Mouse (Mus musculus) R1 (cell line): ENCODE measurements around the gene Nt5dc1.

Source experiments
- DNase-seq: peaks from one replicate; pipeline ENCODE4 v3.0.0-alpha.2; 2018; ENCODE audit warnings: low read depth, low spot score

Gene Nt5dc1

DNA sequence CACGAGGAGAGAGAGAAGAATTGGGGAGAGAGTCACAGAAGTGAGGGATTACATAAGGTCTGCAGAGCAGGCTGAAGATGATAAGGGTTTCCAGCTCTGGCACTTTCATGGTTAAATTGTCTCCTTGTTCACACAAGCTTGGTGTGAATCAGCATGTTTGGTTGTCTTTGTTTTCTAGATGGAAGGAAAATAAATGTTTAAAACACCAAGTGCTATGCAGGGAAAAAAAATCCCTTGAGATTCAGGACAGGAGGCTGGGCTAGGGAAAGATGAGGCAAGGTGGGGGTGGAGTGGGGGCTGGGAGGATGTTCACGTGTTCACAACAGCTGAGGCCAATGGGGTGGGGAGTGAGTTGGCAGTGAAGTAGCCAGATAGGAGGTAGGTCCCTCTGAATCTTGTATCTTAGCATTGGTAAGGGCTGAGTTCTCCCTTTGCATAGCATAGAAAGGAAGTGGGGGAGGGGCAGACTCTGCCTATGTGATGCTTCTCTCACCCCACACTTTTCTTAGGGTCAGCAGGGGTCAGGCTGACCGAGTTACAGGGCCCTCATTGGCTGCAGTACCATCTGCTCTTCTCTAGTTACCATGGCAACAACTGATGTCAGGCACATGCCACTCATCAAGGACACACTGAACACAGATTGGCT, 101.7 kb downstream of the Nt5dc1 start:
- DNase-seq = peak; percentile 50

DNA sequence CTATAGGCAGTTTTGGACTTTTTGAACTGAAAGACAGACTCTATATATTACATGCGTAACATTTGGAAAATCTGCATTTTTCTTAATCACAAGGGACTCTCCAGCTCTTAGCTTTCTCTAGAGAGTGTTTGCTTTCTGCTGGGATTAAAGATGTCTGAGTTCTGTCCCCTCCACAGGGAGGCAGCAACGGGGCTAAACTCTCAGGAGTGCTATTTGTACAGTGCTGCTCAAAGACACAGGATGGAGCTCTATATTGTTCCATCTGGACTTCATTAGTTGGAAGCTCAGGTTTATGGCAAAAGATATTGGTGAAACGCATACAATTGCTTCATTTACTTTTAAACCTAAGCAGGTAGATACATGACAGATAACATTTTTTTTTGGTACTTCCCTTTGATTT, 105.8 kb downstream of the Nt5dc1 start:
- DNase-seq = no peak

DNA sequence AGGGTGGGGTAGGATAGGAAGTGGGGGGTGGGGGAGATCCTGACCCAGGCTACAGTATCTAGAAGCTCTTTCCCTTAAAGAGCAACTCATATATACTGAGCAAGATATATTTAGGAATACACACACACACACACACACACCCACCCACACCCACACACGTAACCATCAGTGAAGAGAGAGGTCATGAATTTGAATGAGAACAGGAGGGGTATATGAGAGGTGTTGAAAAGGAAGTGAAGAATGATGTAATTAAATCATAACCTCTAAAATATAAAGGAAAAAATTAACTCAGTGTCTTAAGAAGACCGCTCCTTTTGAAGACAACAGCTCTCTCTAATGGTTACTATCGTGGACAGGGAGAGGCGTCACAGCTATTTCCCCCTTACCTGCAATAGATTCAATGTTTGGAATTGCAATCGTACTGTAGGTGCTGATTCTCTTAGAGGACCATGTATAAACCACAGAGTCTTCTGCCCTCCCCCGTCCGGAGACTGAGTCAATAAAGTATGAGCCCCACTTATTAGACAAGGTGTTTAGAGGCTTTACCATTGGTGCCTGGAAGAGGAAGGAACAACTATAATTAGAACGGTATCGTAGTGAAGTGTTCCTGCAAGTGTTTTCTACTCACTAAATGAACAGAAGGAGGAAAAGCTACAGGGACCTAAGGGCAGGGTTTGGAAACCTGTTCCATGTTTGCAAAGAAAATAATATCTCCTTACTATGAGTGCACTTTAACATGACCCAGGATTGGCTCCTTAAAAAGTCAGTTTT, 108.3 kb downstream of the Nt5dc1 start:
- no peak for DNase-seq

DNA sequence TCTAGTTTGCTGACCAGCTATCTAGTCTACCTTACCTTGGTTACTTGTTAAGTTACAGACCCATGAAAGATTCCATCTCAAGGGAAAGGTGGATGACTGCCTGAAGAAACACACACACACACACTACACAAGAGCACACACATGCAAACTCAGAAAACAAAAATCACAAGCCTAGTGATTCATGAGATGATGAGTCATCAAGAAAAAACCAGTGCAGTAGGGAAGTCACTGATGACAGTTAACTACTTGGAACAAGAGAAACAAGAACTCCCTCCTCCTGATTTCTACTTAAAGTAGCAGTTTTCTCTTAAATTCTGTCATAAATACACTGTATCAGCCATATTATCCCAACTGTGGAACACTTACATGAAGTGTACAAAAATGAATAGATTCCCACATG, 111.3 kb downstream of the Nt5dc1 start:
- DNase-seq = no peak

DNA sequence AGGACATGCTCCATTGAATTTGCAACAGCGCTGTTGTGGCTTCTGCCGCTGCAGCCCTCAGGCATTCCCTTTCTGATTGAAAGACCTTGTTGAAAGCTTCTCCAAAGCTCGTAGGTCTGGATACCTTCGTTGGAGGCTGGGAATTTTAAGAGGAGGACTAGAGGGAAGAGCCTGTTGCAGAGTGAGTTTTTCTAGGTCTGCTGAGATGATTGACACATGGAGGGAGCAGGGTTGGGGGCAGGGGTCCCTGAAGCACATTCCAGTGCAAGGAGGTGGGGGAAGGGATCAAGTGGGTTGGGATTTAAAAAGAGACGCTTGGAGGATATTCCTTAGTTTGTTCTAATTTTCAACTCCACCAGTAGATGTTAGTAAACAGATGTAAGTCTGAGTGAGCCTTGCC, 118.0 kb downstream of the Nt5dc1 start:
- DNase-seq = no peak

DNA sequence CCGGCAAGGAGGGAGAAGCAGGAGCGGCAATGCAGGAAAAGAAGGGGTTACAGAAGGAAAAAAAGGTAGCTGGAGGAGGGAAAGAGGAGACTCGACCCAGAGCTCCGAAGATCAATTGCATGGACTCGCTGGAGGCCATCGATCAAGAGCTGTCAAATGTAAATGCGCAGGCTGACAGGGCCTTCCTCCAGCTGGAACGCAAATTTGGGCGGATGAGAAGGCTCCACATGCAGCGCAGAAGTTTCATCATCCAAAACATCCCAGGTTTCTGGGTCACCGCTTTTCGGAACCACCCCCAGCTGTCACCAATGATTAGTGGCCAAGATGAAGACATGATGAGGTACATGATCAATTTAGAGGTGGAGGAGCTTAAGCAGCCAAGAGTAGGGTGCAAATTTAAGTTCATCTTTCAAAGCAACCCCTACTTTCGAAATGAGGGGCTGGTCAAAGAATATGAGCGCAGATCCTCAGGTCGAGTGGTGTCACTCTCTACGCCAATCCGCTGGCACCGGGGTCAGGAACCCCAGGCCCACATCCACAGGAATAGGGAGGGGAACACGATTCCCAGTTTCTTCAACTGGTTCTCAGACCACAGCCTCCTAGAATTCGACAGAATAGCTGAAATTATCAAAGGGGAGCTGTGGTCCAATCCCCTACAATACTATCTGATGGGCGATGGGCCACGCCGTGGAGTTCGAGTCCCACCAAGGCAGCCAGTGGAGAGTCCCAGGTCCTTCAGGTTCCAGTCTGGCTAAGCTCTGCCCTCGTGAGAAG, 120.2 kb downstream of the Nt5dc1 start:
- no peak for DNase-seq

DNA sequence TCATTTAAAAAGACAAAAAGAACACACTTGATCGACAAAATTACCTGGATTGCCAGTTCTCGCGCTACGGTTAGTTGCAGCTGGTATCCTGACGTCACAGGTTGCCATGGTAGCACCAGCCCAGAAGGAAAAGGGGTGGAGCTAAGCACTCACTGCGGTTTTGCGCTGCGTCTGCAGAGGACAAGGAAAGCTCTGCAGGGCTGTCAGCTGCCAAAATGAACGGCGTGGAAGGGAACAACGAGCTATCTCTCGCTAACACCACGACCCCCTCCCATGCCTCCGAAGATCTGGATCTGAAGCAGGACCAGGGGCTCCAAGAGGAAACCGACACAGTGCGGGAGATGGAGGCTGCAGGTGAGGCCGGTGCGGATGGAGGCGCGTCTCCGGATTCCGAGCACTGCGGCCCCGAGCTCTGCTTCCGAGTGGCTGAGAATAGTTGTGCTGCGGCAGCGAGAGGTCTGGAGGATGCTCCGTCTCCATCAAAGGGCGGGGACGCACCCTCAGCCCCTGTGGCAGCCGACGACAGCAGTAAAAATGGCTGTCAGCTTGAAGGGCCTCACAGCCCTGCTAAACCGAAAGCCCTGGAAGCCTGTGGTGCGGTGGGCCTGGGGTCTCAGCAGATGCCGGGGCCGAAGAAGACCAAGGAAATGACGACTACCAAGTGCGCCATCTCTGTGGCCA, 120.9 kb downstream of the Nt5dc1 start, which contains the start of gene Tspyl4:
Gene Tspyl4, plus strand, starts transcription at position 144 of the 681 bp plus-strand sequence.
- peak; percentile 96 for DNase-seq

DNA sequence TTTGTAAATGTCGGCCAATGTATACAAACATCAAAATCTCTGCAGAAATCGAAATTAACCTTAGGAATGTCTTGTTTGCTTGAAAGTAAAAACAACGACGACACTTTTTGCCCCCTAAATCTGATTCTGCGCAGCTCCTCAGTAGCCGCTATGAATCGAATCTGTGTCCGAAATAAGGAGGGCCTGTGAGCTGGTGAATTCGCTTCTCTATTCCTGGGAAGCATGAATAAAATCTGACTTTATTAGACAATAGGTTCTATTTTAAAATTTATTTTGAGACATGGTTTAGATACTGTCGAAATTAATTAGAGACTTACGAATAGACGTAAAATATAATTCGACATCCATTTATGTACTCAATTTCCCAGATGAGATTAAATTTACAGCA, 121.4 kb downstream of the Nt5dc1 start:
- DNase-seq = no peak

DNA sequence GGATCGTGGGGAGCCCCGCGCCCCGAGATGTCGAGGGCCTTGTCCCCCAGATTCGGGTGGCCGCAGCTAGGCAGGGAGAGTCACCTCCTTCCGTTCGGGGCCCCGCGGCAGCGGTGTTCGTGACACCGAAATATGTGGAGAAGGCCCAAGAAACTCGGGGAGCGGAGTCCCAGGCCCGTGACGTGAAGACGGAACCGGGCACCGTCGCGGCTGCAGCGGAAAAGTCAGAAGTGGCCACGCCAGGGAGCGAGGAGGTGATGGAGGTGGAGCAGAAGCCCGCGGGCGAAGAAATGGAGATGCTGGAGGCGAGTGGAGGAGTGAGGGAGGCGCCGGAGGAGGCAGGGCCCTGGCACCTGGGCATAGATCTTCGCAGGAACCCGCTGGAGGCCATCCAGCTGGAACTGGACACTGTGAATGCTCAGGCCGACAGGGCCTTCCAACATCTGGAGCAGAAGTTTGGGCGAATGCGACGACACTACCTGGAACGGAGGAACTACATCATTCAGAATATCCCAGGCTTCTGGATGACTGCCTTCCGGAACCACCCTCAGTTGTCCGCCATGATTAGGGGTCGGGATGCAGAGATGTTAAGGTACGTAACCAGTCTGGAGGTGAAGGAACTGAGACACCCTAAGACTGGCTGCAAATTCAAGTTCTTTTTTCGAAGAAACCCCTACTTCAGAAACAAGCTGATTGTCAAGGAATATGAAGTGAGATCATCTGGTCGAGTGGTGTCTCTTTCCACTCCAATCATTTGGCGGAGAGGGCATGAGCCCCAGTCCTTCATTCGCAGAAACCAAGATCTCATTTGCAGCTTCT, 135.7 kb downstream of the Nt5dc1 start:
- peak; percentile 53 for DNase-seq

DNA sequence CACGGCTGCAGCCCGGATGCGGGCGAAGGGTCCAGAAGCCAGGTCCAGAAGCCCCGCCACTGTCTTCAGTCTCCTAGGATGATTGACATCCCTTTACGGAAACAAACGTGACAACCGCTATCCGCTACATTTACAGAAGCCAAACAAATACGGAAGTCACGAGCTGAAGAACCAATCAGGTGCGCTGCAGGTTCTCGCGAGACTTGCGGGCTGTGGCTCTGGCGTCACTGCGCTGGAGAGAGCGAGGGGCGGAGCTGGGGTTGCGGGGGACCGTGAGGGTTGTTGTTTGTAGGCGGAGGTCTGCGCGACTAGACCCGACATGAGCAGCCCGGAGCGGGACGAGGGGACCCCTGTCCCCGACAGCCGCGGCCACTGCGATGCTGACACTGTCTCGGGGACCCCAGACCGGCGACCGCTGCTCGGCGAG, 136.4 kb downstream of the Nt5dc1 start, which contains the start of gene Tspyl1:
Gene Tspyl1, plus strand, starts transcription at position 229 of the 427 bp plus-strand sequence.
- DNase-seq = peak; percentile 99

DNA sequence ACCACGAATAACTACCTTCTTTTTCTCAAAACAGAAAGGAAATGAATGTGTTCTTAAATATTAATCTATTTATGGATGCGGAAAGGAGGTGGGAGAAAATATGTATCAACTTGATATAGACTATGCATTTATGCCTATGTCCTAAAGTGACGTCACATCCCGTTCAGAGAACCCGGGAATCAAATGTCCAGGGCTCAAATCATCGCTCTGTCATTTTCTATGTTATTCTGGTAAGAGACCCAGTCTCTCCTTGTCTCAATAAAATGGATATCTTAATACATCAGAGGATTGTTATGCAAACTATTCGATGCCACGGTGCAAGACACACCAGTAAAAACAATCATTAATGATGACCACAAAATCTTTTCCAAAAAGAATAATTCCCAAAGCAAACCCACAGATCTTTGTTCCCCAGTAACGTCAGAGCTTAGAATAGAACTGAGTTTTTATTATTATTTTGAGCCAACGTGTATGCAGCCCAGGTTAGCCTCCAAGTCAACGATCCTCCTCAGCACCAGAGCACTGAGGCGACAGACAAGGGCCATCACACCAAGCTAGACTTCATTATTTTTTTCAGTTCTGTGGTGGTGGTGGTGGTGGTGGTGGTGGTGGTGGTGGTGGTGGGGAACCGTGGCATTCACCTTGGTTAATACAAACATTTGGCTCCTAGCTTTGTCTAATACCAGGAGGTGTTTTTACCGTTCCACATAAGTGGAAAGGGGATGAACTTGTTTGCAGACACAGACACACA, 137.0 kb downstream of the Nt5dc1 start:
- no peak for DNase-seq

DNA sequence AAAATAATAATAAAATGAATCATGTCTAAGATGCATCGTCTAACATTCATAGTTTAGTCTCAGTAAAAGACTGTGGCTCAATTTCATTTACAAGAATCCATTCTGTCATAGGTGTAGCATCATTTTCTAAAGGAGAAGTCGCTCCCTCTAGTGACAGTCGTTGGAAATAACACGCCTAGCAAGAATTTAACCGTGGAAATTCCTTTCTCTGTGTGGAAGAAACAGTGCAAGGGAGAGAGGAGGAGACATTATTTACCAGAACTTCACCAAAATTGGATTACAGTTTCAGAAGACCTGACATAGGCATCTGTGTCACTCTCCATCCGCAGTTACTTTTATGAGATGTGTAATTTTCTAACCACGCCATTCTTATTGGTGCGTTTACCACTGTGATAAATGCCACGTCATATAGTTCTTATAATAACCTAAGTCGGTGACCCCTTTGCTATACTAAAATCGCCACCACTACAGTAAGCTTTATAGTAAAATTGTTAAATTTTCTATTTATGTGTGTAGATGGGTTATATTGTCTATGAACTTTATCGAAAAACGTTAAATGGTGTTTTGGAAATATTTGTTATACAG, 137.7 kb downstream of the Nt5dc1 start:
- DNase-seq = peak; percentile 86

DNA sequence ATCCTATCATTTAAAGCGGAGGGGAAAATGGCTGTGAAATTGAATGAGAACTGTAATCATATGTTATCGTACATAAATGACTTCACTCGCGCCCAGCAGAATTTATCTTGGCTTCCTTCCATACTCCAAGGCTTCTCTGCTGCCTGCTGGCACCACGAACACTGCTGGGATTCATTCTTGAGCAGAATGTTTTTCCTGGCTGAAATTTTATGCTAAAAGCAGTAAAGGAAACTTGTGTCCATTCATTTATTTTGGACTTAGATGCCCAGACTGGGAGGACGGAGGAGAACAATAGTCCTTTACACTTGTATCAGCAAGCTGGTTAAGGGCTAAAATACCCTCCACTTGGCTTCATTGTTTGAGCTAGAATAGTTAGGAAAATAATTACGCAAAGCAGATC, 146.7 kb downstream of the Nt5dc1 start:
- no peak for DNase-seq

DNA sequence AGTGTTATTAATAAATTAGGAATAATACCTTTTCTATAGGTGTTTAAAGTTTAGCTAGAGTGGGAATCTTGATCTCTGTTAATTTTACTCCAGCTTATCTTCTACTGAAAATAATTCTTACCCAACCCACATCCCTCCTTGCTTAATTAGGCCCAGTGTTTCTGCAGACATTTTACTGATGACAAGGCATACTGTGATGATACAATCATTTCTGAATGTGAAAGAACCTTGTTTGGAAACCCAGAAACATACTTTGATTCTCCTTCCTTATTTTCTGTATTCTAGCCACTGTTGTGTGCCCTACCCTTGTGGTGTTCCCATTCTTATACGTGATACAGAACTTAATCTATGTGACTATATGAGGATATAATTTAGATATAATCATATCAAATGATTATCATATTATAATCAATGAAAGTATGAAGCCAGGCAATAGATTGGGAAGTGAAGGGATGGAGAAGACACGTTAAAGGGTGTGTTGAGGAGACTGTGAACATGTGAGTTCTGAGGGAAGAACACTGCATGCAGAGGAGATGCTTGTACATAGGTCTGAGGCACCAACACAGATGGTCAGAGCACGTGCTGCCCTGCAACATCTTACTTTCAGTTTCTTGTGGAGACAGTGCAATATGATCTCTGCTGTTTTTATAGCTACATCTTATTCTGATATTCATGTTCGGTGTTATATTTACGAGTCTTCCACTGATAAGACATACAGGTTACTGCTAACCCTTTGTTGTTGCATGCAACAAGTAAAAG, 150.9 kb downstream of the Nt5dc1 start:
- DNase-seq = no peak

DNA sequence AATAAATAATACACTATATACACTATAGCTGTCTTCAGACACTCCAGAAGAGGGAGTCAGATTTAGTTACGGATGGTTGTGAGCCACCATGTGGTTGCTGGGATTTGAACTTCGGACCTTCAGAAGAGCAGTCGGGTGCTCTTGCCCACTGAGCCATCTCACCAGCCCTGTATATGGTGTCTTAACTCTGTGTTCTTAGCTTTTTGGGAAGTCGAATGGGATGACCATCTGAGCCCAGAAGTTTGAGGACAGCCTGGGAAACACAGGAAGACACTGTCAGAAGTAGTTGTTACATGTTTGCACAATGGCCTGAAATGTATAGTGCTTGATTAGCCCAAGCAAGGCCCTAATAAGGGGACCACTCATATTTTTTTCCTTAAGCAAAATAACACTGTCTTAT, 153.2 kb downstream of the Nt5dc1 start:
- no peak for DNase-seq

DNA sequence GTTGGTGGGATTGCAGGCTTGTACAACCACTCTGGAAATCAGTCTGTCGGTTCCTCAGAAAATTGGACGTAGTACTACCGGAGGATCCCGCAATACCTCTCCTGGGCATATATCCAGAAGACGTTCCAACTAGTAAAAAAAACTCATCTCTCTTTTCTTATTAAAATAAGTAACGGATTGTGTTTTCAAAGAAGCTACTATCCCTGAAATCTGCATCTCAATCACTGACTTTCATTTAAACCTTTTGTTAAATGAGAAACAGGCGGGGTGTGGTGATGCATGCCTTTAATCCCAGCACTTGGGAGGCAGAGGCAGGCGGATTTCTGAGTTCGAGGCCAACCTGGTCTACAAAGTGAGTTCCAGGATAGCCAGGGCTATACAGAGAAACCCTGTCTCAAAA, 165.5 kb downstream of the Nt5dc1 start:
- peak; percentile 86 for DNase-seq

DNA sequence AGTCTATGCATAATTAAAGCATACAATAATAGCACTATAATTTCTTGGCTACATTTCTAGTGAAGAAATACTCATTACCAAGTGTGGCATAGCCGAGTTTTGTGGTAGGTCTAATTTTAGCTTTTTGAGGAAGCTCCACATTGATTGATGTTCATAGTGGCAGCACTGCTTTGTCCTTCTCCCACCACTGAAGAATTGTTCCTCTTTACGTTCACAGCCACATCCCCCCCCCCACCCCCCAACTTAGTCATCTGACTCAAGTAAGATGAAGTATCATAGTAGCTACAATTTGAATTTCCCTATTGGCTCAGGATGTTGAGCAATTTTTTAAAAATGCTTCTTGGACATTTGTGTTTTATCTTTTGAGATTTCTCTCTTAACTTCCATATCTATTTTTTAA, 168.8 kb downstream of the Nt5dc1 start:
- no peak for DNase-seq

DNA sequence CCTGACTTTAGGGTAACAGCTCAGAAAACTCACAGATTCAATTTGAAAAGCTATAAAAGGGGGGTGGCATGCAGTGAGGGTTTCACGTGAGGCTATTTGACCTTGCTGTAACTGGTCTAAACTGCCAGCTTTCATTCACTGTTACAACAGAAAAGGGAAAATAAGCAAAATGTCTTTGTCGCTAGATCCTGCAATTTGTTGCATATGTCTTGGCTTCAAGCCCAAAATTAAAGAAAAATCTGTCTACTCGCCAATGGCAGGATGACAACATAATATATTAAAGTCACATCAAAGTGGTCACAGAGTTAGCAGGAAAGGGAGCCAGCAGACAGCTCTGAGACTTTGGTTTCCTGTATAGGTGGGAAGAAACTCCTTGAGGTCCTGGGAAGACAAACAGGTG, 170.6 kb downstream of the Nt5dc1 start:
- DNase-seq = no peak

DNA sequence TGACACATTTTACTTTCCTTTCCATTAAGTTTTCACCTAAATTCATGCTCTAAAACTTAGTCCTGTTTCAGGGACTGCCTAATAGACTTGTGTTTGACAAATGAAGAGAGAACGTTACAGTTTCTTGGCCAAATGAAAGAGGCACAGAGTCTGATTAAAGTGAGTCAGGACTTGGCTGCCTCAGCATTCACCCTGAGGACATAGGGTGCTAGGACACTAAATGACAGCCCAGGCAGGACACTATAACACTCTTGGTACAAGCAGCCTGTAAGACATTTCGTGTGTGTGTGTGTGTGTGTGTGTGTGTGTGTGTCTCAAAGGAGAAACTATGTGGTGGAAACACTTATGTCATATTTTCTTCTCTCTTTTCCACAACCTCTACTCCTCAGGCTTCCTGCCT, 172.2 kb downstream of the Nt5dc1 start:
- no peak for DNase-seq
